Mouse (Mus musculus) heart, postnatal 36 days (tissue): ENCODE measurements around the gene Paqr7. TPM values are rescaled to one million over a fixed set of nuclear protein-coding genes. Genes with fewer than 3 reads are reported as not detected.
"Not testable (repeated sequence)": the region's sequence is repeated elsewhere in the genome, so short reads cannot be mapped to it uniquely, and the experiment has no call there.

Experiments
- DNase-seq, 2 experiments: peaks; one replicate each; pipeline ENCODE4 v3.0.0; 2021 to 2022
- intact Hi-C: fragments of 180-260 bp; cut with DNase I; formaldehyde crosslinking; loops from one replicate; pipeline ENCODE4 v1.15.1; 2025
- total RNA-seq, 2 experiments: library from RNA; stranded (reverse); gene quantifications; 2 replicates each; pipeline ENCODE4 v1.2.3; 2021

Paqr7 gene
- total RNA-seq, 2 experiments from 2014 or later: 19.0 to 24.0 TPM

- intact Hi-C loops: no loop called here
- no peak for DNase-seq
Measured at GRCm38 (mm10) chr4:134497223-134497622, 726 bp downstream of the Paqr7 start.

GRCm38 (mm10) chr4:134497986-134498731 is 1.7 kb downstream of the Paqr7 start:
- intact Hi-C loops: no loop called here
- DNase-seq: no peak

GRCm38 (mm10) chr4:134498983-134499382 is 2.5 kb downstream of the Paqr7 start:
- intact Hi-C loops, DNase-seq: not testable (repeated sequence)

DNA sequence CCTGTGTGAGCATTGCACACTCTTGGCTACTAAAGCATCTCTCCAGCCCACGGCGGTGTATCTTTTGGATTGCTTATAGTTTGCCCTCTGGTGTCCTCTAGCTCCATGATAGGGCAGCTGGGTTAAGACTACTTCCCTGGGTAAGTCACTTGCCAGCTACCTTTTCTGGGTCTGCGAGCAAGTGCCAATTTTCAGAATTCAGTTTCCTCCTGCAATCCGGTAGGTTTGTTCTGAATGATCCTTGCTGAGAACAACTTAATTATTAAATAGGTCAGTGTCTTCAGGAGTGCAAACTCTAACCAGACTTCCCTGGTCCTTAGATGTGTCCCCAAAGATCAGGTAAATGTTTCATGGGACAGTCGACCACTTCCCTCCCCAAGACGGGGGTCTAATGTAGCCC is 4.6 kb downstream of the Paqr7 start:
- DNase-seq: no peak
- intact Hi-C loops: no loop called here

- intact Hi-C loops: no loop called here
- DNase-seq: no peak
Measured at GRCm38 (mm10) chr4:134503686-134504357, 7.3 kb downstream of the Paqr7 start.

DNA sequence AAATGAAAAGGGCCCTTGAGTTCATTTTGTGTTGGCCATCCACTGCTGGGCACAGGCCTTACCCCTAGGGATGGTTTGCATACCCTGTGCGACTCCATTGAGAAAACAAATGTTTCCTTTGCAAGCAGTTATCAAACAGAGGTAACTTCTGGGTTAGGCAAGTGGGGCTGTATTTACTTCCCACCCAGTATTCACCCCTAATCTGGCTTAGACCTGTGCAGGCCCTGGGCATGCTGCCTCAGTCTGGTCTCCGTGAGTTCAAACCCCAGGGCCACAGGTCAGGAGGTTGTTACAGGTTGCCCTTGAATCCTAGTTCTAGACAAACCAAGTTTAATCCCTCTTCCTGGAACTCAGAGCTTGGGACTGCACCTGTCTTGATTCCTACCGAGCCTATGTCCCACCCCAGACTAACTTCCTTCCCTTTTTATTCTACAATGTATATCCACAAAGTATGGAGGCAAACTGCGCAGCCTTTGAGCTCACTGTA is 8.8 kb downstream of the Paqr7 start:
- intact Hi-C loops: no loop called here

DNA sequence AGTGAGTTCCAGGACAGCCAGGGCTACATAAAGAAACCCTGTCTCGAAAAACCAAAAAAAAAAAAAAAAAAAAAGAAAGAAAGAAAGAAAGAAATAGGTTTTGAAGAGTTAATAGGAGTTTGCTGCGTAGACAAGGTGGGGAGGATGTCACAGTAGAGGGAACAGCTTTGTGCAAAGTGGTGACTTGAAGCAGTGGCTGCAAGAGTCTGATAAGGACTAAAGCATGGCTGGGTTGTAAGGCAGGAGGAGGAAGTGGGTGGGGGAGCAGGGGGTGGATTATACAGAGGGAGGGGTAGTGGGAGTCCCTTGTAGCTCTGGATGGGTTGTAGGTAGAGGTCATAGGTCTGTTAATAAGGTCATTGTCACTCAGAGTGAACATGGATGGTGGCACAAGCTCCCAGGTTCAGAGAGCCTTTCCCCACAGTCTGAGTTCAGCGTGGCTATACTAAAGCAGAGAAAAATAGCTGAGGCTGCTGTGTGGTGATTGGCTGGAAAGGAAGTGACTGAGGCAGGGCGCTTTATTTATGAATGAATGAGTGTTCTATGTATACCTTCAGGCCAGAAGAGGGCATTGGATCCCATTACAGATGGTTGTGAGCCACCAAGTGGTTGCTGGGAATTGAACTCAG is 9.6 kb downstream of the Paqr7 start:
- no peak for DNase-seq
- intact Hi-C loops: no loop called here

More for the DNA sequence above, 8.8 kb downstream of the Paqr7 start:
- DNase-seq: no peak

DNA sequence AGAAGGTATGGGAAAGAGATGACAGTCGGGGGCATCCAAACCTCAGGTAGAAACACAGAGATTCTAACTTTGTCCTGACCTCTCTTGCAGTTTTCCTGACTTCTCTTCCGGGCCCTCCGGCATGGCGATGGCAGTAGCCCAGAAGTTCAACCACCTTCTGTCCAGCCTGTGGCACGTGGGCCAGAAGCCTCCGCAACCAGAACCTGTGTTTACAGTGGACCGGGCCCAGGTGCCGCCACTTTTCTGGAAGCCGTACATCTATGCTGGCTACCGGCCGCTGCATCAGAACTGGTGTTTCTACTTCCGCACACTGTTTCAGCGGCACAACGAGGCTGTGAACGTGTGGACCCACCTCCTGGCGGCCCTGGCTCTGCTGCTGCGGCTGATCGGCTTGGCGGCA is 10.2 kb downstream of the Paqr7 start:
- intact Hi-C loops: no loop called here
- no peak for DNase-seq

DNA sequence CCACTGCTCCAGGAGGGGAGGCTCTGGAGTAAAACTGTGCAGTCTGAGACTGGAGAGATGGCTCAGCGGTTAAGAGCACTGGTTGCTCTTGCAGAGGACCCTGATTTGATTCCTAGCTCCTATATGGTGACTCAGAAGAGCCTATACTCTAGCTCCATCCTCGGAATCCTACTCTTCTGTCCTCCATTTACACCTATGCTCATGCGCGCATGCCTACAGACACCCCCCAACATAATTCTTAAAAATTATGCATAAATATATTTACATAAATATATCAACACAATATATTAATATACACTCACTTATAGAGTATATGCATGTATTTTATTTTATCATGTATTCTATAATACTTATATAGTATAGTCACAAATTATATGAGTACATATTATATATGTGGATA is 13.9 kb downstream of the Paqr7 start:
- DNase-seq: no peak
- intact Hi-C loops: no loop called here

DNA sequence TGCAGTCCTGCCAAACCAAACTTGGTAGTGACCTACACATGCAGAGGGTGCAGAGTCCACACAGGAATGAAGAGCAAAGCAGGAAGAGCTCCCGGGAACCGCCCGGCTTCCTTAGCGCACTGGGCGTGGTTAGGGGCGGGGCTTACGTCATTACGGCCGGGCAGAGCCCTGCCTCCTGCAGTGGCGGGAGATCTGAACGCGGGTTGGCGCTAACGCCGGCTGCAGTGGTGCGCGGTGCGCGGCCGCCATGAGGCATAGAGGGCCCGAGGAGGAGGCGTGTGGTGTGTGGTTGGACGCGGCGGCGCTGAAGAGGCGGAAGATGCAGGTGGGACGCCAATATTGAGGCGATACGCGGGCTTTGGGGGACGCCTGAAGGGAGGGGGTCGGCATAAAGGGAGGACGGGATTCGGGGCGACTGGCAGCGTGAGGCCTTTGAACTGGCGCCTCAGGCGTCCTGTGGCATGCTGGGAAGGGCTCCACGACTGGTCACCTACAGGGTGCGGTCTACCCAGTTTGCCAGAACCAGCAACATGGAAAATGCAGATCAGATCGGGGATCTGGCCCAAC is 14.4 kb downstream of the Paqr7 start, which contains the start of gene Aunip:
Gene Aunip, plus strand, starts transcription at position 155 of the 567 bp plus-strand sequence.
- DNase-seq: peak; percentile 87 to 92
- intact Hi-C loops: no loop called here

DNA sequence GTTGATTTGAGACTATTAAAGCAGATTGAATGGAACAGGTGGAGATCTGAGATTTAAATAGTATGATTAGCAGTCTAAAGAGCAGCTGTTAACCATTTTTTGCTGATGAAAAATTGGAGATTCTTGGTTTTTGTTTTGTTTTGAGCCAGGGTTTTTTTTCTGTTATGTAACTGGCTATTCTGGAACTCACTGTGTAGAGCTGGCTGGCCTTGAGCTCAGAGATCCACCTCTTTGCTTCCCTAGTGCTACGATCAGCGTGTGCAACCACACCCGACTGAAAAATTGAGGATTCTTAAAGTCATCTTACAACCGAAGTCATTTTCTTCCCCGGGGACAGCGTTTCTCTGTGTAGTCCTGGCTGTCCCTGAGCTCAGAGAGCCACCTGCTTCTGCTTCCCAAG is 15.2 kb downstream of the Paqr7 start:
- intact Hi-C loops: no loop called here
- DNase-seq: no peak

GRCm38 (mm10) chr4:134512798-134513197 is 16.3 kb downstream of the Paqr7 start:
- DNase-seq: peak; percentile 67 to 73
- intact Hi-C loops: no loop called here

DNA sequence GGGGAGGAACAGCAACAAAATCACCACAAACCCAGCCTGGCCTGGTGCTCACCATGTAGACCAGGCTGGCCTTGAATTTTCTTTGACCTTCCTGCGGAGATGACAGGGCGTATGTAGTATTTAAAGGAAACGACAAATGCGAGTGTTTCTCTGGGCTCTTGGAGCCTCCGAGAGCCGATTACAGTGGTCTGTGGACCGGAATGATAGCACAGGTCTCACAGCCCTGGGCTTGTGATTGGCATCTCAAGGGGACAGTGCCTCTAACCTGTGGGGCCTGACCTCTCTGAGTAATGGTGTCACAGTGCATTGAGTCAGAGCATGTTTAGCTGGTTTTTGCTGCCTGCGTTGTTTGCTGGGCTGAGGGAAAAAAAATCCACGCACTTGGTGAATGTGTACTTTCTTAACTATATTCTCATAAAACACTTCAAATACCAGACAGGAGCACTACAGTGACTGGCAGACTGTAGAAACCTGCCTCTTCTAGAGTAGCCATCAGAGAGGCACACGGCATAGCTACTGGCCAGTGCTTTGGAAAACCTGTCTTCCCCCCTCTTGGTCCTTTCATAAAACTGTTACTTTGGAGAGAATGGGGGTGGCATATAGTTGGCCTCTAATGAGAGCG is 17.9 kb downstream of the Paqr7 start:
- intact Hi-C loops: no loop called here
- no peak for DNase-seq

DNA sequence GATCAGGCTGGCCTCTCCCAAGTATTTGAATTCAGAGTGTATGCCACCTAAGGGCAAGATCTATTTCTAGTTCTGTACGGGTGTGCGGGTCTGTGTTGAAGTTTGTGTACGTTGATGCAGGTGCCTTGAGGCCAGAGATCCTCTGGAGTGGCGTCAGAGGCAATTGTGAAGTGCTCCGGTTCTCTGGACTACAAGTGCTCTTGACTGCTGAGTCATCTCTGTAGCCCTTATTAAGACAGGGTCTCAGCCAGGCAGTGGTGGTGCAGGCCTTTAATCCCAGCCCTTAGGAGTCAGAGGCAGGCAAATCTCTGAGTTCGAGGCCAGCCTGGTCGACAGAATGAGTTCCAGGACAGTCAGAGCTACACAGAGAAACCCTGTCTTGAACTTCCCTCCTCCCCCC is 19.1 kb downstream of the Paqr7 start:
- DNase-seq: no peak
- intact Hi-C loops: no loop called here

GRCm38 (mm10) chr4:134516981-134517380 is 20.5 kb downstream of the Paqr7 start:
- intact Hi-C loops: no loop called here
- DNase-seq: peak; percentile 39 to 53

GRCm38 (mm10) chr4:134517719-134518118 is 21.2 kb downstream of the Paqr7 start:
- DNase-seq: no peak
- intact Hi-C loops: no loop called here

- no peak for DNase-seq
- intact Hi-C loops: no loop called here
Measured at GRCm38 (mm10) chr4:134518541-134518940, 22.0 kb downstream of the Paqr7 start.

- DNase-seq: no peak
- intact Hi-C loops: no loop called here
Measured at GRCm38 (mm10) chr4:134519281-134519680, 22.8 kb downstream of the Paqr7 start.

DNA sequence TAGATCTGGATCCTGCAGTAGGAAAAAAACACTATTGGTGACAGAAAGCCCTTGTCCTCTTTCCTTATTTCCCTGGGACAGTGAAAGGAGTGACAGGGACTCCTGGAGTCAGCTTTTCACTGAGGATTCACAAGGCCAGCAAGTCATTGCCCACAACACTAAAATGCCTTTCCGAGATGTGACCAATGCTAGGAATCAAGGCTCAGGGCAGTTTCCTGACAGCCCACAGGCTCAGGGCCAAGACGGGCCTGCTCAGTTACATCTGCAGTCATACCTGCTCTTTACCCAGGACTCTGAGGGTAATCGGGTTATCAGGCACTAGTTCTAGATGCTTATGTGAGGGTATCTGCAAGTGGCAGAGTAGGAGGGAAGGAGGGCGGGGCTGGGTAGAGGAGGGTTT is 26.9 kb downstream of the Paqr7 start:
- intact Hi-C loops: no loop called here
- no peak for DNase-seq

DNA sequence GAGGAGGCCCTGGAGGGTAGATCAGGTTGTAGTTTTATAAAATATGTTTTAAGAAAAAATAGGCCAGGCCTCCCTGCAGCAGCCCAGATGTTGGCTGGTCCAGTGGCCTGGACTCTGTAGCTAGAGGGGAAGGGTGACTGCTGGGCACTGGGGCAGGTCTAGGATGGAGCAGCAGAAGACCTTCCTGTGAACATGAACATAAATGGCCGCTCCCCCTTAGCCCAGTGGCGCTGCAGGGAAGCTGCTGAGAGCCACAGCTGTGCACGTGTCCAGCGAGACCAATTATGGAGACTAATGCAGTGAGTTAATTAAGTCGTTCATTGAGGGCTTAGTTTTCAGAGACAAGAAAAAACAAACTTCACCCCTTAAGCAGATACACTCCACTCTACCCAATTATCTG is 29.3 kb downstream of the Paqr7 start:
- intact Hi-C loops: no loop called here
- no peak for DNase-seq

DNA sequence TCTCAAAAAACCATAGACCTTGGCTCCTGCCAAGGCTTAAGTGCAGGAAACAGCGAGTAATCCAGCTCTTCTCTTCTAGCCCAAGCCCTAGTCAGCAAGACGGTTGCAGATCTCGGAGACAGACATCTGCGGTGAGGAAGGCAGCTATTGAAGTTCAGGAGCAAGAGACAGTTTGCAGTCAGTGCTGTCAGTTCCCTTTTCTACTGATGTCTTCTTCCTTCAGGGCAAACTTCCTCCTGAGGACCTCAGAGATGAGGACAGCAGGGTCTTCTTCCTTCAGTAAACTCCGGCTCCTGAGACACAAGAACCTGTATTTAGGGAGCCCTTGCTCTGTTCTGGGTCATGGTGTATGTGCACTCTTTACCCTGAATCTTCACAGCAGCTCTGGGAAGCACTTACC is 29.7 kb downstream of the Paqr7 start:
- no peak for DNase-seq
- intact Hi-C loops: no loop called here
